Mouse (Mus musculus): Measurements from ENCODE around the gene Tmtc2.

- TF ChIP-seq CTCF (IDR thresholded peaks at IDR 0.05; ENCODE audit: borderline replicate concordance, control insufficient read depth, extremely low read depth, insufficient read depth, low read length, poor library complexity): no peak
- no peak for TF ChIP-seq POLR2A (IDR thresholded peaks at IDR 0.05; ENCODE audit: control insufficient read depth, extremely low read depth, insufficient read depth, low read length, poor library complexity)
These were observed 2.4 kb downstream of the Tmtc2 start for GRCm38 (mm10) chr10:105571831-105572230.
